Mouse (Mus musculus): ENCODE measurements around the gene Ndufs3. TPM values are rescaled to one million over a fixed set of nuclear protein-coding genes. Genes with fewer than 3 reads are reported as not detected.
A peak's percentile ranks its signal among the peaks of the same experiment; 100 is the strongest.

Gene Ndufs3
- polyA plus RNA-seq, 1 experiment from 2014 or later, result 212 TPM

GRCm38 (mm10) chr2:90871180-90871961, 33.3 kb downstream of the Ndufs3 start:
- Histone ChIP-seq H3K4me1 (replicated peaks) (0 out of 2 replicates have a peak, but pooled peaks cover 13% of the 10 kb centered on the region), H3K9me3 (no peaks in the 10 kb centered on the region), H3K36me3 (peaks cover 24% of the 10 kb centered on the region), H3K27me3 (no peaks in the 10 kb centered on the region), H3K4me2 (no peak overlapping the region), H3K9ac (0 out of 2 replicates have a peak overlapping the region, but pooled peaks have one; percentile 20), H3K27ac (no peak overlapping the region), H3K4me3 (no peak overlapping the region)
- 66% methylated on average over 8 of the region's 8 CpGs for whole genome bisulfite sequencing
- ATAC-seq (ENCODE audit: low FRiP score), result no peak

- ATAC-seq (ENCODE audit: low FRiP score), result no peak
- Histone ChIP-seq H3K27ac (no peak overlapping the region), H3K4me3 (no peak overlapping the region), H3K4me1 (replicated peaks) (0 out of 2 replicates have a peak, but pooled peaks cover 13% of the 10 kb centered on the region), H3K27me3 (no peaks in the 10 kb centered on the region), H3K36me3 (peaks cover 34% of the 10 kb centered on the region), H3K9me3 (no peaks in the 10 kb centered on the region), H3K4me2 (no peak overlapping the region), H3K9ac (peak overlapping the region; percentile 53)
- 56% methylated on average over 4 of the region's 4 CpGs for WGBS
These were observed 34.5 kb downstream of the Ndufs3 start for GRCm38 (mm10) chr2:90870136-90870601.

GRCm38 (mm10) chr2:90866524-90866923, 38.1 kb downstream of the Ndufs3 start:
- H3K27ac ChIP-seq, result no peak overlapping the region
- 0 out of 2 replicates have a peak, but pooled peaks cover 10% of the 10 kb centered on the region for H3K4me1 ChIP-seq (replicated peaks)
- H3K9ac ChIP-seq, result no peak overlapping the region
- H3K9me3 ChIP-seq, result no peaks in the 10 kb centered on the region
- ATAC-seq (ENCODE audit: low FRiP score), result peak; percentile 90
- no peak overlapping the region for H3K4me2 ChIP-seq
- no peaks in the 10 kb centered on the region for H3K27me3 ChIP-seq
- 31% methylated on average over 3 of the region's 3 CpGs for WGBS
- peaks cover 59% of the 10 kb centered on the region for H3K36me3 ChIP-seq
- H3K4me3 ChIP-seq, result no peak overlapping the region

- H3K4me3 ChIP-seq, result no peak overlapping the region
- peak; percentile 62; the same call in 1 of the 2 replicates for ATAC-seq (ENCODE audit: low FRiP score)
- no peak overlapping the region for H3K4me2 ChIP-seq
- H3K27ac ChIP-seq, result peak overlapping the region; percentile 41; the same call in 1 of the 2 replicates
- no peaks in the 10 kb centered on the region for H3K9me3 ChIP-seq
- no peak overlapping the region for H3K9ac ChIP-seq
- H3K4me1 ChIP-seq (replicated peaks), result no peaks in the 10 kb centered on the region
- H3K27me3 ChIP-seq, result no peaks in the 10 kb centered on the region
- peaks cover 81% of the 10 kb centered on the region for H3K36me3 ChIP-seq
These were observed 40.4 kb downstream of the Ndufs3 start for GRCm38 (mm10) chr2:90864184-90864583.

GRCm38 (mm10) chr2:90861486-90861885, 43.1 kb downstream of the Ndufs3 start:
- no peak overlapping the region for H3K4me2 ChIP-seq
- no peaks in the 10 kb centered on the region for H3K27me3 ChIP-seq
- ATAC-seq (ENCODE audit: low FRiP score), result no peak
- 98% methylated on average over 2 of the region's 2 CpGs for WGBS
- no peak overlapping the region for H3K9ac ChIP-seq
- H3K4me1 ChIP-seq (replicated peaks), result no peaks in the 10 kb centered on the region
- no peak overlapping the region for H3K27ac ChIP-seq
- H3K36me3 ChIP-seq, result peaks cover 79% of the 10 kb centered on the region
- no peaks in the 10 kb centered on the region for H3K9me3 ChIP-seq
- no peak overlapping the region for H3K4me3 ChIP-seq

- Histone ChIP-seq H3K4me2 (no peak overlapping the region), H3K36me3 (peaks cover 48% of the 10 kb centered on the region), H3K4me3 (no peak overlapping the region), H3K9ac (no peak overlapping the region), H3K27me3 (no peaks in the 10 kb centered on the region), H3K4me1 (replicated peaks) (peaks cover 30% of the 10 kb centered on the region), H3K9me3 (no peaks in the 10 kb centered on the region), H3K27ac (no peak overlapping the region)
- no peak for ATAC-seq (ENCODE audit: low FRiP score)
- 100% methylated on average over 1 of the region's 1 CpGs for WGBS
These were observed 54.2 kb downstream of the Ndufs3 start for GRCm38 (mm10) chr2:90850401-90850800.

GRCm38 (mm10) chr2:90848331-90848730, 56.3 kb downstream of the Ndufs3 start:
- WGBS, result 89% methylated on average over 5 of the region's 5 CpGs
- H3K9me3 ChIP-seq, result no peaks in the 10 kb centered on the region
- H3K36me3 ChIP-seq, result peaks cover 31% of the 10 kb centered on the region
- H3K9ac ChIP-seq, result peak overlapping the region; percentile 87
- peak overlapping the region; percentile 92 for H3K27ac ChIP-seq
- no peak for ATAC-seq (ENCODE audit: low FRiP score)
- H3K4me2 ChIP-seq, result peak overlapping the region; percentile 65
- H3K4me1 ChIP-seq (replicated peaks), result peaks cover 30% of the 10 kb centered on the region
- H3K4me3 ChIP-seq, result peak overlapping the region; percentile 63
- H3K27me3 ChIP-seq, result no peaks in the 10 kb centered on the region

- no peaks in the 10 kb centered on the region for H3K27me3 ChIP-seq
- peaks cover 25% of the 10 kb centered on the region for H3K36me3 ChIP-seq
- no peak for ATAC-seq (ENCODE audit: low FRiP score)
- H3K9ac ChIP-seq, result peak overlapping the region; percentile 87
- H3K4me1 ChIP-seq (replicated peaks), result peaks cover 30% of the 10 kb centered on the region
- H3K27ac ChIP-seq, result peak overlapping the region; percentile 92
- under 1% methylated on average over 13 of the region's 13 CpGs for WGBS
- peak overlapping the region; percentile 63 for H3K4me3 ChIP-seq
- no peaks in the 10 kb centered on the region for H3K9me3 ChIP-seq
- H3K4me2 ChIP-seq, result peak overlapping the region; percentile 65
These were observed 57.0 kb downstream of the Ndufs3 start for GRCm38 (mm10) chr2:90847681-90848050.

GRCm38 (mm10) chr2:90846955-90847680, 57.5 kb downstream of the Ndufs3 start, which contains the start of gene Mtch2:
Gene Mtch2 (plus strand): TSS chr2:90847155.
- WGBS, result under 1% methylated on average over 66 of the region's 67 CpGs
- no peaks in the 10 kb centered on the region for H3K27me3 ChIP-seq
- H3K27ac ChIP-seq, result peak within 1 kb of the TSS; percentile 92
- peaks cover 20% of the 10 kb centered on the region for H3K36me3 ChIP-seq
- H3K9ac ChIP-seq, result peak within 1 kb of the TSS; percentile 87
- peak within 1 kb of the TSS; percentile 63 for H3K4me3 ChIP-seq
- peaks cover 30% of the 10 kb centered on the region for H3K4me1 ChIP-seq (replicated peaks)
- H3K9me3 ChIP-seq, result no peaks in the 10 kb centered on the region
- peak within 1 kb of the TSS; percentile 65 for H3K4me2 ChIP-seq
- peak; percentile 97 for ATAC-seq (ENCODE audit: low FRiP score)

GRCm38 (mm10) chr2:90846597-90846954, 58.1 kb downstream of the Ndufs3 start:
- Histone ChIP-seq H3K9ac (peak overlapping the region; percentile 87), H3K27ac (peak overlapping the region; percentile 92), H3K36me3 (peaks cover 15% of the 10 kb centered on the region), H3K9me3 (no peaks in the 10 kb centered on the region), H3K4me1 (replicated peaks) (peaks cover 30% of the 10 kb centered on the region), H3K4me2 (peak overlapping the region; percentile 65), H3K4me3 (peak overlapping the region; percentile 63), H3K27me3 (no peaks in the 10 kb centered on the region)
- peak; percentile 76 for ATAC-seq (ENCODE audit: low FRiP score)
- WGBS, result 3% methylated on average over 8 of the region's 8 CpGs

GRCm38 (mm10) chr2:90846171-90846570, 58.5 kb downstream of the Ndufs3 start:
- no peak for ATAC-seq (ENCODE audit: low FRiP score)
- Histone ChIP-seq H3K27me3 (no peaks in the 10 kb centered on the region), H3K9ac (peak overlapping the region; percentile 87)

GRCm38 (mm10) chr2:90845234-90845633, 59.4 kb downstream of the Ndufs3 start:
- Histone ChIP-seq H3K9me3 (no peaks in the 10 kb centered on the region), H3K4me3 (no peak overlapping the region), H3K9ac (no peak overlapping the region), H3K27ac (no peak overlapping the region), H3K4me2 (no peak overlapping the region), H3K4me1 (replicated peaks) (peaks cover 26% of the 10 kb centered on the region), H3K27me3 (no peaks in the 10 kb centered on the region), H3K36me3 (peaks cover 2% of the 10 kb centered on the region)
- WGBS, result 84% methylated on average over 5 of the region's 5 CpGs
- no peak for ATAC-seq (ENCODE audit: low FRiP score)

More at GRCm38 (mm10) chr2:90846171-90846570, 58.5 kb downstream of the Ndufs3 start:
- 51% methylated on average over 6 of the region's 6 CpGs for WGBS
- Histone ChIP-seq H3K36me3 (peaks cover 11% of the 10 kb centered on the region), H3K9me3 (no peaks in the 10 kb centered on the region), H3K27ac (peak overlapping the region; percentile 92), H3K4me3 (peak overlapping the region; percentile 63), H3K4me1 (replicated peaks) (peaks cover 30% of the 10 kb centered on the region), H3K4me2 (peak overlapping the region; percentile 65)
